Mouse (Mus musculus) lung, postnatal 36 days (tissue): Measurements from ENCODE around the gene Aamp.
"Not testable (repeated sequence)": the region's sequence is repeated elsewhere in the genome, so short reads cannot be mapped to it uniquely, and the experiment has no call there.

Experiments
- DNase-seq: peaks from one replicate; pipeline ENCODE4 v3.0.0; 2022; ENCODE audit warnings: mixed read lengths

Aamp gene

GRCm38 (mm10) chr1:74300347-74301110 is 16.0 kb upstream of the Aamp start:
- no peak for DNase-seq

GRCm38 (mm10) chr1:74298996-74299395 is 14.5 kb upstream of the Aamp start:
- DNase-seq = peak; percentile 77

- no peak for DNase-seq
Measured at GRCm38 (mm10) chr1:74298157-74298750, 13.7 kb upstream of the Aamp start.

- peak; percentile 73 for DNase-seq
Measured at GRCm38 (mm10) chr1:74297269-74297668, 12.7 kb upstream of the Aamp start.

GRCm38 (mm10) chr1:74296477-74296876 is 11.9 kb upstream of the Aamp start:
- DNase-seq = no peak

- DNase-seq = peak; percentile 97
Measured at GRCm38 (mm10) chr1:74295456-74296171, 11.1 kb upstream of the Aamp start.

GRCm38 (mm10) chr1:74294733-74295455 is 10.4 kb upstream of the Aamp start:
- DNase-seq = no peak

- DNase-seq = no peak
Measured at GRCm38 (mm10) chr1:74294090-74294643, 9.6 kb upstream of the Aamp start.

- no peak for DNase-seq
Measured at GRCm38 (mm10) chr1:74293306-74293960, 8.9 kb upstream of the Aamp start.

- no peak for DNase-seq
Measured at GRCm38 (mm10) chr1:74292331-74293020, 7.9 kb upstream of the Aamp start.

GRCm38 (mm10) chr1:74290141-74290540 is 5.6 kb upstream of the Aamp start:
- no peak for DNase-seq

- no peak for DNase-seq
Measured at GRCm38 (mm10) chr1:74289740-74290139, 5.2 kb upstream of the Aamp start.

GRCm38 (mm10) chr1:74289248-74289647 is 4.7 kb upstream of the Aamp start:
- no peak for DNase-seq

- DNase-seq = no peak
Measured at GRCm38 (mm10) chr1:74288327-74288726, 3.8 kb upstream of the Aamp start.

GRCm38 (mm10) chr1:74286869-74287607 is 2.5 kb upstream of the Aamp start:
- DNase-seq = not testable (repeated sequence)

GRCm38 (mm10) chr1:74285212-74286010 is 873 bp upstream of the Aamp start:
- DNase-seq = no peak

GRCm38 (mm10) chr1:74283686-74284463 is 663 bp downstream of the Aamp start:
- DNase-seq = peak; percentile 68

GRCm38 (mm10) chr1:74282896-74283625 is 1.5 kb downstream of the Aamp start:
- no peak for DNase-seq
